Mouse (Mus musculus) small intestine, adult 2 months (tissue): Measurements from ENCODE around the gene Vgll4.

Source experiments
- CTCF ChIP-seq: fragments of 200-500 bp; IDR thresholded peaks from 2 replicates; pipeline ENCODE4 v1.5.1; 2012; ENCODE audit warnings: low read depth, mild to moderate bottlenecking, control low read depth, inconsistent platforms, low read length, moderate library complexity, mixed read lengths; ENCODE audit not compliant: insufficient replicate concordance, insufficient read length; ENCODE audit errors: extremely low read depth
- POLR2A ChIP-seq: fragments of 200-500 bp; IDR thresholded peaks from 2 replicates; pipeline ENCODE4 v1.6.1; 2012; ENCODE audit warnings: low read depth, mild to moderate bottlenecking, control low read depth, inconsistent platforms, low read length, moderate library complexity

DNA sequence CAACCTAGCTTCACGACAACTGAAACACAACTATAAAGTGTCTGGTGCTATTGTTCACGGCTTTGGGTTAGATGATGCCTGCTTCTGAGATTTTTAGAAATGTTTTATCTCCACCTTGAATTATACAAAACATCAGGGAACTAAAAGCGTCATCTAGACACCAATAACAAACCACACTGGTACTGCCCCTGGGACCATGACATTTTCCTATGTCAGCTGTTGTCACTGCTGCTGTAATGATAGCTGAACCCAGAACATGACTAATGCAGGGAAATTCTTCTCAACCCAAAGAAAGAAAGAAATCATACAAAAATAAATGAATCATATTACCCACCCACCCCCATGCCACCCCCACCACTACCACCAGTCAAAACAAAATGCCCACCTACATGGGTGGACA lies 65.0 kb downstream of the Vgll4 start:
- no peak for TF ChIP-seq POLR2A
- no peak for TF ChIP-seq CTCF
